Mouse (Mus musculus) heart, adult 8-10 months (tissue): ENCODE data around the gene Btn1a1. TPM values are rescaled to one million over a fixed set of nuclear protein-coding genes. Genes with fewer than 3 reads are reported as not detected.
A peak's percentile ranks its signal among the peaks of the same experiment; 100 is the strongest.

Experiments
- DNase-seq: peaks from one replicate; pipeline ENCODE4 v3.0.0; 2022; ENCODE audit warnings: low spot score
- total RNA-seq, 4 experiments: library from RNA; stranded (reverse); gene quantifications; 2 replicates each; pipeline ENCODE4 v1.2.4; 2022

Btn1a1 gene
- total RNA-seq, 4 experiments from 2014 or later: not detected

GRCm38 (mm10) chr13:23423286-23424051 lies 42.2 kb downstream of the Btn1a1 start, which contains the start of gene Abt1:
Gene Abt1, minus strand, starts transcription at chr13:23423866.
- peak; percentile 94 for DNase-seq

- no peak for DNase-seq
Measured at GRCm38 (mm10) chr13:23422351-23422750, 43.4 kb downstream of the Btn1a1 start.

GRCm38 (mm10) chr13:23412630-23413521 lies 52.8 kb downstream of the Btn1a1 start:
- no peak for DNase-seq

DNA sequence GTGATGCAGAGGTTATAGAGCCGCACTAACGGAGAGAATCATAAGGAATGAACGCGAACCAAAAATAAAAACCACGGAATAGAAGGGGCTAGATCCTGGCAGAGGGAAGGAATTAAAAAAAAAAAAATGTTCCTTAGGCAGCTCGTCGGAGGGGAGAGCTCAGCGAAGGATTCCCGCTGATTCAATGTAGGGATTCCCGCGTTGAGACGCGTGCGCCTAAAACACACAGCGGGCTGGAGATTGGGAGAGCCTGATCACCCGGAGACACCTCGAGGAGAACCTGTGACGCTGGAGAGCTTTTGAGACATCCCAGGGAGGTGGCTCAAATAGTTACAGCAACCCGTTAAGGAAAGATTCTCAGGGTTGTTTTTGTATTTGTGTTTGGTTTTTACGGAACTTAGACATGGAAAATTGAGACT lies 53.5 kb downstream of the Btn1a1 start:
- no peak for DNase-seq

DNA sequence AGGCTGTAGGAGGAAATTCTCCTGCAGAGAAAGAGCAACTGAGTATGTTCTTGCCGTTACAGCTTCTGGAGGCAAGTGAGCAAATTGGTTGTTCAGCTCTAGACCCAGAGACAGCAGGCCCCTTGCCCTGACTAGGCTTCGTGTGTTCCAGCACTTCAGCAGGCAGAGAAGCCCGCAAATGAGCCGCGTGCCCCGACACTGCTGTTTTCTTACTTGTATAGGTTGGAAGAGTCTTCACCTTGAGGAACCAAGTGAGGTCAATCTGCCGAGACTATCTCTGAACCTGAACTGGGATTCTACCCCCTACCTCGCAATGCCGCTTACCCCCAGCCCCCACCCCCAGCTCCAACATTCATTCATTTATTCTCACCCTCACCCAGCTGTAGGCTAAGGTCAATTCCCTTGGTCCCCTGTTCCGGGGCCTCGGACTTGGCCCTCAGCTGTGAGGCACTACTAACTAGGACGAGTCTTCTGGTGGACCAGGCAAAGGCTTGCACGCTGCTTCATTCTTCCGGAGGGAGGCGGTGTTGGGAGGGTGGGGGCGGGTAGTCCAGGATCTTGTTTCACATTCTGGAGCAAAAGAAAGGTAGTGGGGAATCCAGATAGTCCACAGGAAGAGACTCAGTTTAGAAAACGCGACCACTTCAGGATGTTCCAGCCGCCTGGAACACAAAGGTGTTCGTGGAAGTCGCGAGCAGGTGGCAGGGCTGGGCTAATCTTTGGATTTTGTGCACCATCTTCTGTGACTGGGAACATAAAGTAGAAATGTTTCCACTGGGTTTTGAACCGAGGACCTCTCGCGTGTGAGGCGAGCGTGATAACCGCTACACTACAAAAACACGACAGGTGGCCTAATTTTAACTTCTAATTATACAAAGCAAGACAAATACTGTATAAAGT lies 54.1 kb downstream of the Btn1a1 start:
- no peak for DNase-seq

DNA sequence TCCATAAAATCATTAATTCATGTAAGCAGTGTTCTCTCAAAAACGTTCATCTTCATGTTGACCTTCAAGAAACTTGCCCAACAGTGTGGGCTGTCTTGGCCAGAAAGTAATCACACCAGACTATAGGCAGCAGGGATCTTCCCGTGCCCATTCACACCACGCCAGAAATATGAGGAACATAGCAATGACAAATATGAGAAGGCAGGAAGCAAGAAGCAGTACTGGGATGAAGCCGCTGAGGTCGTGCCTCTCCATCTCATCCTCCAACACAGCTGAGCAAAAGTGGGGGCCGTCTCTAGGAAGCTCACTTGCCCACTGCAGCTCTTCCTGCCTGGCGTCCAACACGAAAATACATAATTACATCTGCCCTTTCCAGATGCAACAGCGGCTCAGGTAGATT lies 55.1 kb downstream of the Btn1a1 start:
- DNase-seq: no peak

Other genes starting within 250 kb of the Btn1a1 start
- not detected for gene Vmn1r222, start 230.0 kb downstream of the Btn1a1 start, total RNA-seq
- gene Vmn1r223, start 218.8 kb downstream of the Btn1a1 start, total RNA-seq: not detected
- gene Zfp322a, start 96.7 kb downstream of the Btn1a1 start, total RNA-seq: 10 to 100 TPM; 12.3 to 15.4 (median 14.7) TPM
- 1 to 10 TPM; 4.1 to 4.8 (median 4.7) TPM for gene Abt1, start 42.0 kb downstream of the Btn1a1 start, total RNA-seq
- gene Btn2a2, start 23.0 kb upstream of the Btn1a1 start, total RNA-seq: not detected
- 100 to 1,000 TPM; 231 to 254 (median 246) TPM for gene Hist1h4h, start 65.1 kb upstream of the Btn1a1 start, total RNA-seq
- 10 to 100 TPM in 1 of 4 experiments, 1 to 10 TPM in 3; 2.4 to 17.9 (median 5.5) TPM for gene Hist1h2af, start 68.0 kb upstream of the Btn1a1 start, total RNA-seq
- gene Hist1h3g, start 69.5 kb upstream of the Btn1a1 start, total RNA-seq: 1 to 10 TPM; 3.4 to 5.0 (median 3.8) TPM
- 1 to 10 TPM in 2 of 4 experiments, under 1 TPM in 2; 0.91 to 1.3 (median 1.1) TPM for gene Hist1h2bh, start 77.5 kb upstream of the Btn1a1 start, total RNA-seq
- 1 to 10 TPM; 4.6 to 6.3 (median 5.7) TPM for gene Hist1h3f, start 78.2 kb upstream of the Btn1a1 start, total RNA-seq
- 10 to 100 TPM; 18.8 to 31.0 (median 26.5) TPM for gene Hist1h4f, start 85.7 kb upstream of the Btn1a1 start, total RNA-seq
- gene Hist1h1d, start 87.4 kb upstream of the Btn1a1 start, total RNA-seq: 1 to 10 TPM; 1.2 to 1.5 (median 1.4) TPM
- 10 to 100 TPM; 13.1 to 17.7 (median 13.5) TPM for gene Hist1h3e, start 96.5 kb upstream of the Btn1a1 start, total RNA-seq
- 1 to 10 TPM in 3 of 4 experiments, not detected in 1; 1.4 to 4.9 (median 1.6) TPM for gene Hist1h2ae, start 105.3 kb upstream of the Btn1a1 start, total RNA-seq
- 10 to 100 TPM; 18.1 to 34.4 (median 24.0) TPM for gene Hist1h2bg, start 105.5 kb upstream of the Btn1a1 start, total RNA-seq
- gene Hist1h2bf, start 108.3 kb upstream of the Btn1a1 start, total RNA-seq: 10 to 100 TPM in 2 of 4 experiments, 1 to 10 TPM in 2; 5.9 to 13.7 (median 10.7) TPM
- gene Hist1h2ad, start 108.5 kb upstream of the Btn1a1 start, total RNA-seq: 1 to 10 TPM; 1.8 to 4.3 (median 2.7) TPM
- gene Hist1h3d, start 109.9 kb upstream of the Btn1a1 start, total RNA-seq: 1 to 10 TPM; 1.1 to 4.0 (median 2.0) TPM
- 10 to 100 TPM; 42.4 to 50.0 (median 46.1) TPM for gene Hist1h4d, start 115.7 kb upstream of the Btn1a1 start, total RNA-seq
- gene Hist1h2be, start 155.2 kb upstream of the Btn1a1 start, total RNA-seq: 10 to 100 TPM; 11.6 to 13.8 (median 12.6) TPM
- 10 to 100 TPM; 27.4 to 44.8 (median 35.5) TPM for gene Hist1h1e, start 156.7 kb upstream of the Btn1a1 start, total RNA-seq
- 1 to 10 TPM; 1.1 to 1.6 (median 1.3) TPM for gene Hist1h2ac, start 218.0 kb upstream of the Btn1a1 start, total RNA-seq
- 10 to 100 TPM; 74.6 to 82.2 (median 76.6) TPM for gene Hist1h2bc, start 218.3 kb upstream of the Btn1a1 start, total RNA-seq
- gene Hist1h1t, start 229.9 kb upstream of the Btn1a1 start, total RNA-seq: under 1 TPM in 1 of 4 experiments, not detected in 3; 0.30 TPM
- gene Hist1h4c, start 232.6 kb upstream of the Btn1a1 start, total RNA-seq: 10 to 100 TPM; 37.9 to 55.9 (median 45.3) TPM
- gene Hfe, start 245.0 kb upstream of the Btn1a1 start, total RNA-seq: 10 to 100 TPM; 58.1 to 66.0 (median 61.5) TPM